10 mouse cellular contexts compared by ENCODE assay signal in genomic region chr7:128860141-128860540, GRCm38 (mm10).
DNase-seq lines count a peak whose midpoint lies in the region; ATAC-seq and TF ChIP-seq lines count a peak whose summit lies in the region.
"Had no signal": no experiment of that assay in that cellular context is flagged by ENCODE, and none has a peak within 500 bp of the region (broad histone marks: within the 10 kb centered on the region; RNA-seq: fewer than 3 reads in every experiment).

No protein-coding gene starts in this region.

- H3K9ac ChIP-seq in neural tube, embryonic 15.5 days (replicated peaks) = no peak overlapping the region
- no peak overlapping the region for H3K9ac ChIP-seq in kidney, embryonic 14.5 days (ENCODE audit: low read depth, low read length)
- H3K9ac ChIP-seq in neural tube, embryonic 13.5 days = no peak overlapping the region
- H3K9ac ChIP-seq: stomach, embryonic 15.5 days had no signal

- H3K27me3 ChIP-seq in neural tube, embryonic 15.5 days (replicated peaks) = no peaks in the 10 kb centered on the region
- no peaks in the 10 kb centered on the region for H3K27me3 ChIP-seq in cerebellum, adult 2 months (ENCODE audit: control insufficient read depth, insufficient read depth, low read length)
- H3K27me3 ChIP-seq in kidney, embryonic 14.5 days (ENCODE audit: control insufficient read depth, insufficient read depth, low read length) = no peaks in the 10 kb centered on the region
- no peaks in the 10 kb centered on the region for H3K27me3 ChIP-seq in neural tube, embryonic 13.5 days
- H3K27me3 ChIP-seq: stomach, embryonic 15.5 days had no signal

- peak; percentile 86 for TF ChIP-seq CTCF in cerebellum, adult 2 months (IDR thresholded peaks at IDR 0.05; ENCODE audit: borderline replicate concordance, insufficient read depth, low read depth, low read length)

- H3K4me3 ChIP-seq in neural tube, embryonic 15.5 days (replicated peaks) = no peak overlapping the region
- no peak overlapping the region for H3K4me3 ChIP-seq in cerebellum, adult 2 months (replicated peaks; ENCODE audit: insufficient read depth, low read depth, low read length)
- no peak overlapping the region for H3K4me3 ChIP-seq in kidney, embryonic 14.5 days (ENCODE audit: low read length)
- H3K4me3 ChIP-seq in neural tube, embryonic 13.5 days = no peak overlapping the region
- H3K4me3 ChIP-seq: erythroblast, embryonic 14.5 days; stomach, embryonic 15.5 days had no signal

- no peaks in the 10 kb centered on the region for H3K4me1 ChIP-seq in neural tube, embryonic 15.5 days
- no peaks in the 10 kb centered on the region for H3K4me1 ChIP-seq in cerebellum, adult 2 months (ENCODE audit: control insufficient read depth, insufficient read depth, low read length)
- no peaks in the 10 kb centered on the region for H3K4me1 ChIP-seq in kidney, embryonic 14.5 days (ENCODE audit: control insufficient read depth, insufficient read depth, low read length)
- H3K4me1 ChIP-seq in neural tube, embryonic 13.5 days (replicated peaks) = 0 out of 2 replicates have a peak, but pooled peaks cover 6% of the 10 kb centered on the region
- H3K4me1 ChIP-seq: stomach, embryonic 15.5 days had no signal

- peak; percentile 73 for DNase-seq in neural tube, embryonic 10.5 days (ENCODE audit: extremely low spot score, low spot score)
- peak; percentile 32 to 49 for DNase-seq in cerebellum, adult 2 months
- DNase-seq in frontal cortex, adult 2 months (ENCODE audit: extremely low spot score in 1 of 2, low spot score in 1 of 2) = peak; percentile 14 to 85
- peak; percentile 79 for DNase-seq in liver
- DNase-seq in thymus, postnatal 25 days = peak; percentile 40

- TF ChIP-seq POLR2A in cerebellum, adult 2 months (IDR thresholded peaks at IDR 0.05; ENCODE audit: borderline replicate concordance, insufficient read depth, low read length) = no peak

- no peak for ATAC-seq in neural tube, embryonic 15.5 days (ENCODE audit: low FRiP score)
- peak; percentile 64 for ATAC-seq in kidney, embryonic 14.5 days (ENCODE audit: low FRiP score, low TSS enrichment)
- peak; percentile 47; the same call in 1 of the 2 replicates for ATAC-seq in neural tube, embryonic 13.5 days (ENCODE audit: low read depth)

- no peak overlapping the region for H3K27ac ChIP-seq in neural tube, embryonic 15.5 days (replicated peaks)
- H3K27ac ChIP-seq in cerebellum, adult 2 months (ENCODE audit: insufficient read depth, low read length) = no peak overlapping the region
- no peak overlapping the region for H3K27ac ChIP-seq in kidney, embryonic 14.5 days (ENCODE audit: low read depth, low read length)
- H3K27ac ChIP-seq in neural tube, embryonic 13.5 days (replicated peaks) = no peak overlapping the region
- H3K27ac ChIP-seq: stomach, embryonic 15.5 days had no signal

- H3K36me3 ChIP-seq in neural tube, embryonic 15.5 days = no peaks in the 10 kb centered on the region
- no peaks in the 10 kb centered on the region for H3K36me3 ChIP-seq in kidney, embryonic 14.5 days (ENCODE audit: control insufficient read depth, insufficient read depth, low read length)
- no peaks in the 10 kb centered on the region for H3K36me3 ChIP-seq in neural tube, embryonic 13.5 days
- H3K36me3 ChIP-seq: stomach, embryonic 15.5 days had no signal

- no peaks in the 10 kb centered on the region for H3K9me3 ChIP-seq in neural tube, embryonic 15.5 days (replicated peaks)
- H3K9me3 ChIP-seq in kidney, embryonic 14.5 days (ENCODE audit: control insufficient read depth, low read length) = no peaks in the 10 kb centered on the region
- H3K9me3 ChIP-seq in neural tube, embryonic 13.5 days = no peaks in the 10 kb centered on the region
- H3K9me3 ChIP-seq: stomach, embryonic 15.5 days had no signal

- no peak overlapping the region for H3K4me2 ChIP-seq in neural tube, embryonic 15.5 days
- no peak overlapping the region for H3K4me2 ChIP-seq in kidney, embryonic 14.5 days (replicated peaks; ENCODE audit: low read depth, low read length)
- no peak overlapping the region for H3K4me2 ChIP-seq in neural tube, embryonic 13.5 days
- H3K4me2 ChIP-seq: stomach, embryonic 15.5 days had no signal

- 2% methylated on average over 3 of the region's 3 CpGs for WGBS in neural tube, embryonic 15.5 days
- 5% methylated on average over 3 of the region's 3 CpGs for WGBS in cerebellum, adult 2 months
- WGBS in kidney, embryonic 14.5 days = 5% methylated on average over 3 of the region's 3 CpGs
- WGBS in neural tube, embryonic 13.5 days = 5% methylated on average over 3 of the region's 3 CpGs
